Mouse (Mus musculus): ENCODE results near the gene Zdhhc21. TPM values are rescaled to one million over a fixed set of nuclear protein-coding genes. Genes with fewer than 3 reads are reported as not detected.

The Zdhhc21 gene
- polyA plus RNA-seq, 1 experiment from 2014 or later: 10.9 TPM

DNA sequence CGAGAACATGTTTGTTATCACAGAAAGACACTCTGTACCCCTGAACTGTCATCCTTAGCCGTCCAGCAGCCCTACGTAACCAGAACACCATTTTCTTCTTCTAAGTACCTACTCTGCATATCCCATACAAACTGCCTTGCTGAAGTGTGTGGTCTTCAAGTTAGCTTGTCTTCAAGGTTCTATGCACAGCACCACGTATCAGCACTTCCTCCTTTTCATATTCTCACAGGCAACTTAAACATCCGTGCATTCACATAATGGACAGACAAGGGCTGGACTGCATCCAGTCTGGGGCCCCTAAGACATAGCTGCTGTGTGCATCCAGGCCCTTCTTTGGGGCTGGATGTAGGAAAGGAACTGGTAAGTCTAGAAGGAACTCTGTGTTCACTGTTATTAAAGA is 41.9 kb downstream of the Zdhhc21 start:
- ATAC-seq (replicated peaks; ENCODE audit: low FRiP score): no peak
- peaks cover 8% of the 10 kb centered on the region for H3K4me1 ChIP-seq (replicated peaks; ENCODE audit: control insufficient read depth, insufficient read depth, low read length)
- no peaks in the 10 kb centered on the region for H3K36me3 ChIP-seq (ENCODE audit: control insufficient read depth, insufficient read depth, low read length)
- DNase-seq (ENCODE audit: low spot score): no peak
- H3K4me2 ChIP-seq: no peak overlapping the region
- no peaks in the 10 kb centered on the region for H3K27me3 ChIP-seq (replicated peaks; ENCODE audit: control insufficient read depth, insufficient read depth, low read length)
- H3K27ac ChIP-seq (ENCODE audit: low read depth, low read length): no peak overlapping the region
- 74% methylated on average over 5 of the region's 5 CpGs for WGBS
- no peak overlapping the region for H3K4me3 ChIP-seq (ENCODE audit: low read depth, low read length)
- no peaks in the 10 kb centered on the region for H3K9me3 ChIP-seq (ENCODE audit: control insufficient read depth, low read length)
- no peak overlapping the region for H3K9ac ChIP-seq (ENCODE audit: low read depth, low read length)

GRCm38 (mm10) chr4:82816351-82816750 is 43.4 kb downstream of the Zdhhc21 start:
- H3K4me3 ChIP-seq (ENCODE audit: low read depth, low read length): no peak overlapping the region
- H3K9me3 ChIP-seq (ENCODE audit: control insufficient read depth, low read length): no peaks in the 10 kb centered on the region
- H3K4me1 ChIP-seq (replicated peaks; ENCODE audit: control insufficient read depth, insufficient read depth, low read length): peaks cover 8% of the 10 kb centered on the region
- peak overlapping the region; percentile 3; the same call in 1 of the 2 replicates for H3K4me2 ChIP-seq
- DNase-seq (ENCODE audit: low spot score) (no peak), ATAC-seq (replicated peaks; ENCODE audit: low FRiP score) (peak; percentile 66)
- no peaks in the 10 kb centered on the region for H3K36me3 ChIP-seq (ENCODE audit: control insufficient read depth, insufficient read depth, low read length)
- no peak overlapping the region for H3K9ac ChIP-seq (ENCODE audit: low read depth, low read length)
- no peaks in the 10 kb centered on the region for H3K27me3 ChIP-seq (replicated peaks; ENCODE audit: control insufficient read depth, insufficient read depth, low read length)
- 78% methylated on average over 8 of the region's 8 CpGs for WGBS
- no peak overlapping the region for H3K27ac ChIP-seq (ENCODE audit: low read depth, low read length)

DNA sequence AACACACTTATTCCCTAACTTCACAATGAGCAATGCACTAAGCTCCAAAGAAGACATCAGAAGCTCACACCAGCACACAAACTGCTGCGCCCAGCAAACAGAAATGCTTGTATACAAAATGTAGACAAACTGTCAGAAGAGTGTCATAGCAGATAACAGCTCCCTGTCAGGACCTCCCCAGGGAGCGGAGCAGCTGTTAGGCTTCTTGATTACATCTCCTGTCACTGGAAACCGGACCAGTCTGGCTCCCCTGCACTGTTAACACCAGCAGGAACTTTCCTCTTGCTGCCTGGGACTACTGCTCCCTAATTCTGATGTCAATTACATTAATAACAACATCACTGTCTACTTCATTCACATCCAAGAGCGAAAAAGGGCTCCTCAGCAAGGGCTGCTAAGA is 44.5 kb downstream of the Zdhhc21 start:
- H3K27ac ChIP-seq (ENCODE audit: low read depth, low read length): peak overlapping the region; percentile 55
- H3K9ac ChIP-seq (ENCODE audit: low read depth, low read length): 0 out of 2 replicates have a peak overlapping the region, but pooled peaks have one; percentile 5
- H3K36me3 ChIP-seq (ENCODE audit: control insufficient read depth, insufficient read depth, low read length): no peaks in the 10 kb centered on the region
- H3K4me1 ChIP-seq (replicated peaks; ENCODE audit: control insufficient read depth, insufficient read depth, low read length): peaks cover 8% of the 10 kb centered on the region
- no peaks in the 10 kb centered on the region for H3K27me3 ChIP-seq (replicated peaks; ENCODE audit: control insufficient read depth, insufficient read depth, low read length)
- no peaks in the 10 kb centered on the region for H3K9me3 ChIP-seq (ENCODE audit: control insufficient read depth, low read length)
- H3K4me2 ChIP-seq: peak overlapping the region; percentile 27; the same call in 1 of the 2 replicates
- WGBS: 34% methylated on average over 4 of the region's 4 CpGs
- ATAC-seq (replicated peaks; ENCODE audit: low FRiP score): peak; percentile 95
- no peak overlapping the region for H3K4me3 ChIP-seq (ENCODE audit: low read depth, low read length)
- DNase-seq (ENCODE audit: low spot score): peak; percentile 34

DNA sequence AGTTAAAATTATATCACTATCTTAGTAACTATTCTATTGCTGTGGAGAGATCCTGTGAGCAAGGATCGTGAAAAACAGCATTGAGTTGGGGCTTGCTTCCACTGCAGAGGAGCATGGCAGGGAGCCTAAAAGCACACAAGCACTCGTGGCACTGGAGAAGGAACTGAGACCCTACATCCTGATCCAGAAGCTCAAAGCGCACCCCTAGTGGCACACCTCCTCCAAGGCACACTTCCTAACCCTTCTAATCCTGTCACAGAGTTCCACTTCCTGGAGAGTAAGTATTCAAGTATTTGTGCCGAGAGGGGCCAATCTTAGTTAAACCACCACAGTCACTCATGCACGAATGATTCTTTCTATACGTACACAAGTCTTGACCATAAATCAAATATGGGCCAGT is 46.4 kb downstream of the Zdhhc21 start:
- Histone ChIP-seq H3K36me3 (ENCODE audit: control insufficient read depth, insufficient read depth, low read length) (no peaks in the 10 kb centered on the region), H3K27me3 (replicated peaks; ENCODE audit: control insufficient read depth, insufficient read depth, low read length) (no peaks in the 10 kb centered on the region), H3K4me1 (replicated peaks; ENCODE audit: control insufficient read depth, insufficient read depth, low read length) (peaks cover 8% of the 10 kb centered on the region), H3K9ac (ENCODE audit: low read depth, low read length) (no peak overlapping the region), H3K4me2 (no peak overlapping the region), H3K27ac (ENCODE audit: low read depth, low read length) (no peak overlapping the region), H3K9me3 (ENCODE audit: control insufficient read depth, low read length) (no peaks in the 10 kb centered on the region), H3K4me3 (ENCODE audit: low read depth, low read length) (no peak overlapping the region)
- DNase-seq (ENCODE audit: low spot score) (no peak), ATAC-seq (replicated peaks; ENCODE audit: low FRiP score) (no peak)
- WGBS: 76% methylated on average over 6 of the region's 6 CpGs

DNA sequence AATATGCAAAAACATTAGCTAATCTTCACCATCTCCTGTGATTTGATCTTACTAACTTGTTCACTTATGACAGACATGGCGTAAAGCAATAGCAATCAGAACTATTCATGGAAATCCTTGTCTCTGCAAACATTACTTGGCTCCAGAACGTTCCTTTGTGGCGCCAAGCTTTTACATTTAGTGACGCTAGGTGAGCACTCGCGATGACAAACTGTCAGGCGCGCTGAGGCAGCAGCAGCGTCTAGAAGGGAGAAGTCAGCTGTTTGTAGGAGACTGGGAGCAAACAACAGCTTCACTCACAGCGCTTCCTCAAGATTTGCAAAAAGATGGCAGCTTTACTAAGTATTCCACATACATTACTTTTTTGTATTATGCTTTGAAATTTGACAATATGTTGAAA is 51.9 kb downstream of the Zdhhc21 start:
- ATAC-seq (replicated peaks; ENCODE audit: low FRiP score) (no peak), DNase-seq (ENCODE audit: low spot score) (no peak)
- no peaks in the 10 kb centered on the region for H3K9me3 ChIP-seq (ENCODE audit: control insufficient read depth, low read length)
- H3K36me3 ChIP-seq (ENCODE audit: control insufficient read depth, insufficient read depth, low read length): no peaks in the 10 kb centered on the region; the same call in 1 of the 2 replicates
- no peak overlapping the region for H3K4me3 ChIP-seq (ENCODE audit: low read depth, low read length)
- no peaks in the 10 kb centered on the region for H3K4me1 ChIP-seq (replicated peaks; ENCODE audit: control insufficient read depth, insufficient read depth, low read length)
- H3K27me3 ChIP-seq (replicated peaks; ENCODE audit: control insufficient read depth, insufficient read depth, low read length): no peaks in the 10 kb centered on the region
- no peak overlapping the region for H3K9ac ChIP-seq (ENCODE audit: low read depth, low read length)
- H3K4me2 ChIP-seq: no peak overlapping the region
- WGBS: 86% methylated on average over 10 of the region's 10 CpGs
- no peak overlapping the region for H3K27ac ChIP-seq (ENCODE audit: low read depth, low read length)

- Histone ChIP-seq H3K27ac (ENCODE audit: low read depth, low read length) (no peak overlapping the region), H3K36me3 (ENCODE audit: control insufficient read depth, insufficient read depth, low read length) (no peaks in the 10 kb centered on the region; the same call in 1 of the 2 replicates), H3K9me3 (ENCODE audit: control insufficient read depth, low read length) (no peaks in the 10 kb centered on the region), H3K27me3 (replicated peaks; ENCODE audit: control insufficient read depth, insufficient read depth, low read length) (no peaks in the 10 kb centered on the region), H3K4me2 (no peak overlapping the region), H3K4me1 (replicated peaks; ENCODE audit: control insufficient read depth, insufficient read depth, low read length) (no peaks in the 10 kb centered on the region), H3K9ac (ENCODE audit: low read depth, low read length) (no peak overlapping the region), H3K4me3 (ENCODE audit: low read depth, low read length) (no peak overlapping the region)
- DNase-seq (ENCODE audit: low spot score): no peak
- 89% methylated on average over 10 of the region's 10 CpGs for WGBS
- no peak for ATAC-seq (replicated peaks; ENCODE audit: low FRiP score)
These were observed 53.5 kb downstream of the Zdhhc21 start for GRCm38 (mm10) chr4:82806176-82806757.

- no peak for DNase-seq (ENCODE audit: low spot score)
- no peak for ATAC-seq (replicated peaks; ENCODE audit: low FRiP score)
- WGBS: 46% methylated on average over 2 of the region's 2 CpGs
These were observed 55.7 kb downstream of the Zdhhc21 start for GRCm38 (mm10) chr4:82804019-82804418.

GRCm38 (mm10) chr4:82793608-82794007 is 66.2 kb downstream of the Zdhhc21 start:
- 87% methylated on average over 6 of the region's 6 CpGs for WGBS
- H3K27me3 ChIP-seq (replicated peaks; ENCODE audit: control insufficient read depth, insufficient read depth, low read length): no peaks in the 10 kb centered on the region
- no peak overlapping the region for H3K4me2 ChIP-seq
- H3K4me3 ChIP-seq (ENCODE audit: low read depth, low read length): no peak overlapping the region
- H3K36me3 ChIP-seq (ENCODE audit: control insufficient read depth, insufficient read depth, low read length): no peaks in the 10 kb centered on the region
- H3K27ac ChIP-seq (ENCODE audit: low read depth, low read length): no peak overlapping the region
- H3K9me3 ChIP-seq (ENCODE audit: control insufficient read depth, low read length): no peaks in the 10 kb centered on the region
- no peak for DNase-seq (ENCODE audit: low spot score)
- no peak for ATAC-seq (replicated peaks; ENCODE audit: low FRiP score)
- no peak overlapping the region for H3K9ac ChIP-seq (ENCODE audit: low read depth, low read length)
- H3K4me1 ChIP-seq (replicated peaks; ENCODE audit: control insufficient read depth, insufficient read depth, low read length): no peaks in the 10 kb centered on the region

More at GRCm38 (mm10) chr4:82804019-82804418, 55.7 kb downstream of the Zdhhc21 start:
- H3K4me2 ChIP-seq: no peak overlapping the region
- H3K27me3 ChIP-seq (replicated peaks; ENCODE audit: control insufficient read depth, insufficient read depth, low read length): no peaks in the 10 kb centered on the region
- no peaks in the 10 kb centered on the region for H3K9me3 ChIP-seq (ENCODE audit: control insufficient read depth, low read length)
- H3K4me1 ChIP-seq (replicated peaks; ENCODE audit: control insufficient read depth, insufficient read depth, low read length): no peaks in the 10 kb centered on the region
- H3K9ac ChIP-seq (ENCODE audit: low read depth, low read length): no peak overlapping the region
- H3K27ac ChIP-seq (ENCODE audit: low read depth, low read length): no peak overlapping the region
- no peaks in the 10 kb centered on the region; the same call in 1 of the 2 replicates for H3K36me3 ChIP-seq (ENCODE audit: control insufficient read depth, insufficient read depth, low read length)
- no peak overlapping the region for H3K4me3 ChIP-seq (ENCODE audit: low read depth, low read length)

DNA sequence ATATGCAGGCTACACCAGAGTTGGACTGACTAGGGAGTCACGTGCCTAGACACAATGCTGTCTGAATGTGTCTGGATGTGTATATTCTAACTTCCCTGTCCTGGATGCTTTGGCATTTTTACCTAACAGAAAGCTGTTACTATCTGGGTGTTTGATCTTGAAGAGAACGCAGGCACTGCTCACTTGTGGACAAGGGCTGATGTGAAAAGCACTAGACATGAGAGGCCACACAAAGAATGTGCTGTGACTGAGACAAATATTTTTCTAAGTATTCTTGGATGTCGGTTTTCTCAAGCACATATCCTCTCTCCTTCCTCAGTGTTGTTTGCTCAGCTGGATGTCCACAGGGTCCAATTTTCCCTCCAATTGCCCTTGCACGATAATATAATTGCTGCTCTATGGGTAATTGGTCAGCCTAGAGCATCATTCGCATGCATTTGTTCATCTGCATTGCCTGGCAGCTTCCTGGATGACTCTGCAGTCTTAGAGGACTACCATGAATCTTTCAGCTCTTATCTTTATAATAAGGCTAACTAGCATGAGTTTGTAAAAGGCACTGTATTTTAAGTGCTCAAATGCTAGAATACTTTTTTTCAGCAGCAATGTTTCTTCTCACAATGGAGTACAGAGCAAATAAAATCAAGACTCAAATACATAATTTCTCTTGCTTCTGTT is 66.7 kb downstream of the Zdhhc21 start:
- no peaks in the 10 kb centered on the region for H3K36me3 ChIP-seq (ENCODE audit: control insufficient read depth, insufficient read depth, low read length)
- H3K4me3 ChIP-seq (ENCODE audit: low read depth, low read length): no peak overlapping the region
- ATAC-seq (replicated peaks; ENCODE audit: low FRiP score): no peak
- WGBS: 79% methylated on average over 5 of the region's 5 CpGs
- H3K27ac ChIP-seq (ENCODE audit: low read depth, low read length): no peak overlapping the region
- no peak overlapping the region for H3K4me2 ChIP-seq
- no peaks in the 10 kb centered on the region for H3K9me3 ChIP-seq (ENCODE audit: control insufficient read depth, low read length)
- no peak overlapping the region for H3K9ac ChIP-seq (ENCODE audit: low read depth, low read length)
- DNase-seq (ENCODE audit: low spot score): no peak
- no peaks in the 10 kb centered on the region for H3K4me1 ChIP-seq (replicated peaks; ENCODE audit: control insufficient read depth, insufficient read depth, low read length)
- no peaks in the 10 kb centered on the region for H3K27me3 ChIP-seq (replicated peaks; ENCODE audit: control insufficient read depth, insufficient read depth, low read length)

All from liver, embryonic 11.5 days (tissue).